ENCODE assay signal across 8 mouse cellular contexts in the genomic region with DNA sequence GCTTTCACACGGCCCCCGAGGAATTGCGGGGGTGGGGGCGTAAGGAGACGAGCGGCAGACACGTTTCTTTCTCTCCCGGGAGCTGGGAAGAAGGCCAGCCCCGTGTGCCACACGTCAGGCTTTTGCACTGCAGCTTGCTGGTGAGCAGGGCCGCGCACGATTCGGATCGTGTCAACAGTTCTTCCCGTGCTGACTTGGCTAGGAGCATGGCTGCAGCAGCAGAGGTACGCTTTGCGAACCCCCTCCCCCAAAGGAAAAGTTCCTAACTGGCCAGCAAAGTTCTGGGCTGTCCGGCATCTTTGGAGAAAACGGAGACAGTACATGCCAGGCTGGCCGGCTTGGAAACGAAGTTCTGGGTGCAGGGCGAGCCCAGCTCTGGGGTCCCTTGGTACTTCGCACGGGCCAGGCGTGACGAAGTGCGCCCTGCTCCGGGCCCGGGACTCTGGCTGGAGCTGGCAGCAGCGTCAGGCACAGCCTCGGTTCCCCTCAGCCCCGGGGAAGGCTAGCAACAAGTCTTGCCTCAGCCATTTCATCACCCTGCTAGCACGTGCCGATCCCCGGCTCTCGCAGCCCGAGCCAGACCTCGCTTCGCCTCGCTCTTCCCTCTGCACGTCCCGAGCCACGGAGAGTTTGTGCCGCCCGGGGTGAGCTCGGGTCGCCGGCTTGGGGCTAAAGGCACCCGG. TPM values are rescaled to one million over a fixed set of nuclear protein-coding genes. Genes with fewer than 3 reads are reported as not detected.
DNase-seq lines count a peak whose midpoint lies in the region; ATAC-seq and TF ChIP-seq lines count a peak whose summit lies in the region.

No protein-coding gene starts in this region.

- peak overlapping the region; percentile 78 to 87 for H3K4me3 ChIP-seq in MEL (ENCODE audit: control insufficient read depth in 1 of 2, insufficient read depth in 1 of 2, low read depth in 2 of 2, low read length in 2 of 2)
- peak overlapping the region; percentile 21 for H3K4me3 ChIP-seq in bone marrow macrophage, adult 2 months (ENCODE audit: insufficient read depth, low read length)
- H3K4me3 ChIP-seq in hindbrain, embryonic 11.5 days (ENCODE audit: low read depth, low read length), result peak overlapping the region; percentile 50
- peak overlapping the region; percentile 99 for H3K4me3 ChIP-seq in megakaryocyte, embryonic 14.5 days (replicated peaks)

- 0% methylated on average over 48 of the region's 50 CpGs for WGBS in hindbrain, embryonic 11.5 days

- TF ChIP-seq RAD21 in MEL (IDR thresholded peaks at IDR 0.05; ENCODE audit: low read depth, low read length), result no peak

- H3K36me3 ChIP-seq in MEL (ENCODE audit: control insufficient read depth in 1 of 2, insufficient read depth in 2 of 2, low read length in 2 of 2), result peaks cover 31 to 36% of the 10 kb centered on the region in 2 experiments
- no peaks in the 10 kb centered on the region for H3K36me3 ChIP-seq in hindbrain, embryonic 11.5 days (ENCODE audit: control insufficient read depth, insufficient read depth, low read length)
- peaks cover 36% of the 10 kb centered on the region for H3K36me3 ChIP-seq in megakaryocyte, embryonic 14.5 days (replicated peaks; ENCODE audit: low read length)

- H3K9ac ChIP-seq in MEL (ENCODE audit: control insufficient read depth, low read depth, low read length, poor library complexity, severe bottlenecking), result peak overlapping the region; percentile 91
- peak overlapping the region; percentile 32 for H3K9ac ChIP-seq in hindbrain, embryonic 11.5 days (ENCODE audit: low read depth, low read length)

- no peak for TF ChIP-seq CTCF in MEL (IDR thresholded peaks at IDR 0.05 in 2 of 3, conservative IDR thresholded peaks at IDR 0.05 in 1 of 3; ENCODE audit: control insufficient read depth in 1 of 3, insufficient read depth in 1 of 3, low read depth in 2 of 3, low read length in 3 of 3, poor library complexity in 1 of 3, severe bottlenecking in 1 of 3)
- TF ChIP-seq CTCF in bone marrow macrophage, adult 2 months (IDR thresholded peaks at IDR 0.05; ENCODE audit: low read depth, low read length), result no peak

- peak; percentile 70 for ATAC-seq in hindbrain, embryonic 11.5 days (ENCODE audit: low FRiP score)
- no peak for ATAC-seq in monocyte, adult 5-6 weeks (replicated peaks; ENCODE audit: insufficient number of reproducible peaks, low FRiP score, low TSS enrichment, poor library complexity, severe bottlenecking)

- peak overlapping the region; percentile 72 for H3K27ac ChIP-seq in MEL (ENCODE audit: control insufficient read depth, low read depth, low read length)
- H3K27ac ChIP-seq in bone marrow macrophage, adult 2 months (ENCODE audit: insufficient read depth, low read depth, low read length), result no peak overlapping the region
- no peak overlapping the region for H3K27ac ChIP-seq in hindbrain, embryonic 11.5 days (ENCODE audit: low read depth, low read length)

- TF ChIP-seq POLR2A in MEL (IDR thresholded peaks at IDR 0.05; ENCODE audit: control insufficient read depth in 1 of 2, insufficient read depth in 1 of 2, low read depth in 1 of 2, low read length in 2 of 2, poor library complexity in 1 of 2), result peak in 1 of 2 experiments; percentile 37; a peak in 2 of 4 replicates
- TF ChIP-seq POLR2A in bone marrow macrophage, adult 2 months (IDR thresholded peaks at IDR 0.05; ENCODE audit: borderline replicate concordance, low read depth, low read length), result no peak

- no peak for TF ChIP-seq EP300 in MEL (IDR thresholded peaks at IDR 0.05; ENCODE audit: low read depth in 1 of 2, low read length in 2 of 2)

- H3K4me1 ChIP-seq in MEL (ENCODE audit: control insufficient read depth in 1 of 2, insufficient read depth in 2 of 2, low read length in 2 of 2), result peaks cover 24 to 38% of the 10 kb centered on the region in 2 experiments
- H3K4me1 ChIP-seq in bone marrow macrophage, adult 2 months (ENCODE audit: control insufficient read depth, insufficient read depth, low read length), result no peaks in the 10 kb centered on the region
- H3K4me1 ChIP-seq in hindbrain, embryonic 11.5 days (replicated peaks; ENCODE audit: control insufficient read depth, insufficient read depth, low read length), result peaks cover 8% of the 10 kb centered on the region
- peaks cover 67% of the 10 kb centered on the region for H3K4me1 ChIP-seq in megakaryocyte, embryonic 14.5 days

- intact Hi-C loops in left cerebral cortex, postnatal 25 days (cut with DNase I), result loop anchor here (2.0 kb wide), 1 partner anchor 236 kb away; no protein-coding TSS in a partner anchor

- H3K4me2 ChIP-seq in hindbrain, embryonic 11.5 days (replicated peaks; ENCODE audit: low read depth, low read length), result peak overlapping the region; percentile 98

- peak; percentile 74 for DNase-seq in MEL (ENCODE audit: low read depth, low spot score)
- peak; percentile 51 to 53 for DNase-seq in frontal cortex, postnatal 36 days (ENCODE audit: low spot score in 2 of 2)
- peak; percentile 72 for DNase-seq in hindbrain, embryonic 11.5 days (ENCODE audit: low spot score)
- peak; percentile 14 to 58 for DNase-seq in left cerebral cortex, postnatal 25 days (ENCODE audit: low spot score in 2 of 2)
- DNase-seq in right cerebral cortex, postnatal 4 days, result peak; percentile 55

- peaks cover 31% of the 10 kb centered on the region for H3K79me2 ChIP-seq in MEL (ENCODE audit: control insufficient read depth, insufficient read depth, low read length, poor library complexity)

- H3K27me3 ChIP-seq in MEL (ENCODE audit: control insufficient read depth in 1 of 2, insufficient read depth in 2 of 2, low read length in 2 of 2), result no peaks in the 10 kb centered on the region
- H3K27me3 ChIP-seq in hindbrain, embryonic 11.5 days (ENCODE audit: control insufficient read depth, insufficient read depth, low read length), result peaks cover 20% of the 10 kb centered on the region
- H3K27me3 ChIP-seq in megakaryocyte, embryonic 14.5 days (replicated peaks), result peaks cover 2% of the 10 kb centered on the region

- H3K9me3 ChIP-seq in MEL (replicated peaks; ENCODE audit: insufficient read depth, low read length), result no peaks in the 10 kb centered on the region
- no peaks in the 10 kb centered on the region for H3K9me3 ChIP-seq in hindbrain, embryonic 11.5 days (ENCODE audit: control insufficient read depth, low read length)
- no peaks in the 10 kb centered on the region for H3K9me3 ChIP-seq in megakaryocyte, embryonic 14.5 days

TF ChIP-seq in MEL, 35 proteins besides CTCF, POLR2A, EP300 and RAD21:
- no peak for TF ChIP-seq POLR2AphosphoS5 (IDR thresholded peaks at IDR 0.05; ENCODE audit: borderline replicate concordance, low read depth, low read length)
- no peak for TF ChIP-seq USF2 (IDR thresholded peaks at IDR 0.05; ENCODE audit: borderline replicate concordance in 1 of 2, insufficient read depth in 1 of 2, low read depth in 1 of 2, low read length in 2 of 2)
- TF ChIP-seq UBTF (IDR thresholded peaks at IDR 0.05; ENCODE audit: borderline replicate concordance, insufficient read depth, low read depth, low read length), result peak; percentile 78; the same call in 1 of the 2 replicates
- 0 out of 2 replicates have a peak, but pooled peaks have one; percentile 32 for TF ChIP-seq NELFE (IDR thresholded peaks at IDR 0.05; ENCODE audit: low read depth, low read length)
- TF ChIP-seq MYC (IDR thresholded peaks at IDR 0.05; ENCODE audit: low read depth, low read length), result peak; percentile 86
- TF ChIP-seq POLR2AphosphoS2 (IDR thresholded peaks at IDR 0.05; ENCODE audit: low read length), result no peak
- no peak for TF ChIP-seq ZNF384 (IDR thresholded peaks at IDR 0.05; ENCODE audit: low read depth, low read length)
- no peak for TF ChIP-seq MAZ (IDR thresholded peaks at IDR 0.05; ENCODE audit: low read depth, low read length)
- TF ChIP-seq MAX (IDR thresholded peaks at IDR 0.05; ENCODE audit: low read length), result peak; percentile 71; the same call in 1 of the 2 replicates
- TF ChIP-seq ZKSCAN1 (IDR thresholded peaks at IDR 0.05; ENCODE audit: low read depth, low read length), result no peak; the same call in 1 of the 2 replicates
- peak; percentile 85 for TF ChIP-seq BHLHE40 (IDR thresholded peaks at IDR 0.05; ENCODE audit: borderline replicate concordance, low read depth, low read length)
- peak; percentile 21; the same call in 1 of the 2 replicates for TF ChIP-seq MYB (IDR thresholded peaks at IDR 0.05; ENCODE audit: low read depth, low read length)
- no peak for TF ChIP-seq CHD2 (IDR thresholded peaks at IDR 0.05; ENCODE audit: low read length)
- TF ChIP-seq MXI1 (IDR thresholded peaks at IDR 0.05; ENCODE audit: low read depth, low read length), result peak; percentile 27; the same call in 1 of the 2 replicates
- TF ChIP-seq MEF2A (IDR thresholded peaks at IDR 0.05; ENCODE audit: extremely low read depth, insufficient replicate concordance, low read depth, low read length, poor library complexity, severe bottlenecking), result no peak

RNA-seq across cellular contexts. Expression of a gene that starts 0.8 kb away (rescaled TPM):
- 20.3 and 41.1 TPM in 2 replicates for total RNA-seq in MEL (2012; rRNA removed)
- polyA plus RNA-seq in MEL (2012; ENCODE audit: insufficient read depth in 1 of 2, insufficient read length in 2 of 2, low read depth in 1 of 2, low replicate concordance in 2 of 2, missing spikeins in 1 of 2), result 10 to 100 TPM in 1 of 2 experiments, not detected in 1; 32.5 TPM
- not detected in 2 replicates for polyA plus RNA-seq in bone marrow macrophage, adult 2 months (2012; ENCODE audit: insufficient read depth, insufficient read length, missing spikeins)
- polyA plus RNA-seq in hindbrain, embryonic 11.5 days (2014; fragmentation: Nextera tagmentation; extraction: Ambion mirVana), result 0.64 and 0.96 TPM in 2 replicates
- total RNA-seq in left cerebral cortex, postnatal 25 days (2021), result 1 to 10 TPM; 1.2 to 1.6 TPM
- 10.8 and 15.5 TPM in 2 replicates for polyA plus RNA-seq in megakaryocyte, embryonic 14.5 days (2012; ENCODE audit: insufficient read depth, low replicate concordance)
- not detected in 3 replicates for total RNA-seq in monocyte, adult 5-6 weeks (2017)

Comparison
In these comparisons a context has a peak if more than half of its experiments do, and no peak if none do; other contexts are left out.
1. H3K4me3 ChIP-seq: peak in every context shown above with its lines; median percentile 99 in megakaryocyte, embryonic 14.5 days; 82 in MEL; 50 in hindbrain, embryonic 11.5 days; 21 in bone marrow macrophage, adult 2 months.